Comparison of ENCODE assay signal across 9 mouse cellular contexts in the genomic region with DNA sequence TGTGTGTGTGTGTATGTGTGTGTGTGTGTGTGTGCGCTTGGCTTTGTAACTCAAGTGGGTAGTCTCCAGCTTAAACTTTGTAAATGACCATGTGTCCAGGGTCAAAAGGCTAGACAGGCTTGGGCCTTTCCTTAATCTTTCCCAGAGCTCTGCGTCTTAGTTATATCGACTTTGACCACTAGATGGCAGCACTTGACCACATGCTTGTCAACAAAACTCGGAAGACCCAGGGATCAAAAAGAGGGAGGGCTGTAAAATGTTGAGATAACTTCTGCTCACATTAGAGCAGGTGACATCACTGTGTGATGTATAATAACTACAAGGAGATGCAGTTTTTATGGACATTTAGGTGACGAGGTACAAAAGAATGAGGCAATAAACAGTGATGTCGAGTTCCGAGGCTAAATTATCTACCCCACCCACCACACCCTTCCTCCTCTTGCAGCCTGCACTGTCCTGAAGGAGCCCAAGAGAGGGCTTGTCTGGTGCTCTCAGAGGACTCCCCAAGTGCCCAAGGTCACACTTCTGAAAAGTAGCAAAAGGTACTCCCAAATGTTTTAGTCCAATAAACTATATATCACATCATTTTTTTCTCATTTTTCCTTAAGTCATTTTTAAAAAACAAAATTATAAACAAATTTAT. TPM values are rescaled to one million over a fixed set of nuclear protein-coding genes. Genes with fewer than 3 reads are reported as not detected.
DNase-seq lines count a peak whose midpoint lies in the region; ATAC-seq and TF ChIP-seq lines count a peak whose summit lies in the region.
"Had no signal": no experiment of that assay in that cellular context is flagged by ENCODE, and none has a peak within 500 bp of the region (broad histone marks: within the 10 kb centered on the region; RNA-seq: fewer than 3 reads in every experiment).

No protein-coding gene starts in this region.

- H3K36me3 ChIP-seq in G1E (replicated peaks), result no peaks in the 10 kb centered on the region
- H3K36me3 ChIP-seq in forebrain, embryonic 12.5 days (replicated peaks), result no peaks in the 10 kb centered on the region
- no peaks in the 10 kb centered on the region for H3K36me3 ChIP-seq in neural tube, embryonic 15.5 days
- H3K36me3 ChIP-seq: limb, embryonic 12.5 days had no signal

- H3K9ac ChIP-seq in forebrain, embryonic 12.5 days, result no peak overlapping the region
- no peak overlapping the region for H3K9ac ChIP-seq in neural tube, embryonic 15.5 days (replicated peaks)
- H3K9ac ChIP-seq: limb, embryonic 12.5 days had no signal

- peak; percentile 21 for DNase-seq in G1E (ENCODE audit: low spot score)
- peak; percentile 12 for DNase-seq in c-Kit-negative CD71-positive TER-119-positive erythroid progenitor cells, embryonic 14.5 days (ENCODE audit: low read depth, low spot score)
- peak; percentile 81 for DNase-seq in heart, postnatal 4 days
- DNase-seq in large intestine, adult 2 months (ENCODE audit: low read depth, low spot score), result peak; percentile 74
- DNase-seq in lung, adult 18-20 months, result peak; percentile 50 to 76
- peak; percentile 72 for DNase-seq in urinary bladder, postnatal 25 days (ENCODE audit: low spot score)

- no peak overlapping the region for H3K4me2 ChIP-seq in forebrain, embryonic 12.5 days
- H3K4me2 ChIP-seq in neural tube, embryonic 15.5 days, result no peak overlapping the region
- H3K4me2 ChIP-seq: limb, embryonic 12.5 days had no signal

- H3K9me3 ChIP-seq in G1E (replicated peaks), result peaks cover 7% of the 10 kb centered on the region; the same call in 1 of the 2 replicates
- no peaks in the 10 kb centered on the region for H3K9me3 ChIP-seq in forebrain, embryonic 12.5 days
- H3K9me3 ChIP-seq in neural tube, embryonic 15.5 days (replicated peaks), result no peaks in the 10 kb centered on the region
- H3K9me3 ChIP-seq: limb, embryonic 12.5 days had no signal

- peak; percentile 34; the same call in 1 of the 2 replicates for ATAC-seq in G1E (ENCODE audit: extremely low read depth, insufficient number of reproducible peaks, low FRiP score, poor library complexity, severe bottlenecking)
- peak; percentile 53 for ATAC-seq in forebrain, embryonic 12.5 days (ENCODE audit: low FRiP score)
- peak; percentile 63; the same call in 1 of the 2 replicates for ATAC-seq in neural tube, embryonic 15.5 days (ENCODE audit: low FRiP score)

- TF ChIP-seq CTCF in G1E (IDR thresholded peaks at IDR 0.05; ENCODE audit: low read depth, low read length), result no peak

- 19% methylated on average over 7 of the region's 7 CpGs for WGBS in forebrain, embryonic 12.5 days
- 2% methylated on average over 7 of the region's 7 CpGs for WGBS in large intestine, adult 2 months
- WGBS in neural tube, embryonic 15.5 days, result 6% methylated on average over 7 of the region's 7 CpGs

- no peaks in the 10 kb centered on the region for H3K4me1 ChIP-seq in G1E (ENCODE audit: insufficient read depth, low read depth, low read length)
- no peaks in the 10 kb centered on the region for H3K4me1 ChIP-seq in forebrain, embryonic 12.5 days
- no peaks in the 10 kb centered on the region for H3K4me1 ChIP-seq in neural tube, embryonic 15.5 days
- H3K4me1 ChIP-seq: limb, embryonic 12.5 days had no signal

- H3K27me3 ChIP-seq in G1E (ENCODE audit: insufficient read depth, low read length), result no peaks in the 10 kb centered on the region
- H3K27me3 ChIP-seq in forebrain, embryonic 12.5 days, result no peaks in the 10 kb centered on the region
- no peaks in the 10 kb centered on the region for H3K27me3 ChIP-seq in neural tube, embryonic 15.5 days (replicated peaks)
- H3K27me3 ChIP-seq: limb, embryonic 12.5 days had no signal

- no peak overlapping the region for H3K4me3 ChIP-seq in G1E (ENCODE audit: low read depth, low read length)
- H3K4me3 ChIP-seq in forebrain, embryonic 12.5 days (replicated peaks), result no peak overlapping the region
- no peak overlapping the region for H3K4me3 ChIP-seq in neural tube, embryonic 15.5 days (replicated peaks)
- H3K4me3 ChIP-seq: limb, embryonic 12.5 days had no signal

- H3K27ac ChIP-seq in forebrain, embryonic 12.5 days, result no peak overlapping the region
- H3K27ac ChIP-seq in neural tube, embryonic 15.5 days (replicated peaks), result no peak overlapping the region
- H3K27ac ChIP-seq: limb, embryonic 12.5 days had no signal

RNA-seq across cellular contexts. Expression of a gene that starts 43.3 kb away (rescaled TPM):
- total RNA-seq in G1E (2014; fragmentation: Nextera tagmentation), result 1.4 TPM in 1 of 2 replicates, not detected in the other
- total RNA-seq in G1E (2017), result 0.05 and 0.06 TPM in 2 replicates
- polyA plus RNA-seq in G1E (2012), result not detected in 2 replicates
- 2.7 TPM in 2 replicates for polyA plus RNA-seq in forebrain, embryonic 12.5 days (2016; fragmentation: Nextera tagmentation; extraction: Ambion mirVana)
- not detected for total RNA-seq in heart, postnatal 4 days (2021)
- polyA plus RNA-seq in large intestine, adult 2 months (2012; rRNA removed), result not detected in 2 replicates
- polyA plus RNA-seq in neural tube, embryonic 15.5 days (2015; fragmentation: Nextera tagmentation; extraction: Ambion mirVana), result 2.6 and 3.5 TPM in 2 replicates

RNA-seq across cellular contexts. Expression of a gene that starts 47.7 kb away (rescaled TPM):
- total RNA-seq in G1E (2014; fragmentation: Nextera tagmentation) (0.90 and 3.9 TPM in 2 replicates), G1E (2017) (1.9 and 2.8 TPM in 2 replicates)
- polyA plus RNA-seq in G1E (2012), result 0.65 and 1.2 TPM in 2 replicates
- 30.9 and 34.1 TPM in 2 replicates for polyA plus RNA-seq in forebrain, embryonic 12.5 days (2016; fragmentation: Nextera tagmentation; extraction: Ambion mirVana)
- total RNA-seq in heart, postnatal 4 days (2021), result 10 to 100 TPM; 13.3 to 15.9 TPM
- polyA plus RNA-seq in large intestine, adult 2 months (2012; rRNA removed), result 3.0 and 5.3 TPM in 2 replicates
- polyA plus RNA-seq in neural tube, embryonic 15.5 days (2015; fragmentation: Nextera tagmentation; extraction: Ambion mirVana), result 17.3 and 19.2 TPM in 2 replicates

Comparison
In these comparisons a context has a peak if more than half of its experiments do, and no peak if none do; other contexts are left out.
1. DNase-seq: peak in every context shown above with its lines; median percentile 81 in heart, postnatal 4 days; 74 in large intestine, adult 2 months; 72 in urinary bladder, postnatal 25 days; 63 in lung, adult 18-20 months; 21 in G1E; 12 in c-Kit-negative CD71-positive TER-119-positive erythroid progenitor cells, embryonic 14.5 days.